Mouse (Mus musculus) layer of hippocampus, postnatal 36 days (tissue): ENCODE measurements around the gene Procr. TPM values are rescaled to one million over a fixed set of nuclear protein-coding genes. Genes with fewer than 3 reads are reported as not detected.

Experiments
- total RNA-seq, 2 experiments: library from RNA; stranded (reverse); gene quantifications; 2 replicates each; pipeline ENCODE4 v1.2.3; 2021

Procr gene
- total RNA-seq, 2 experiments from 2014 or later: 0.63 to 1.3 TPM

Other genes with a start within 250 kb of the Procr start
- gene Acss2, start 233.2 kb upstream of the Procr start, total RNA-seq: 10 to 100 TPM; 64.8 to 67.6 TPM
- 100 to 1,000 TPM; 108 to 111 TPM for gene Ggt7, start 232.9 kb upstream of the Procr start, total RNA-seq
- 10 to 100 TPM; 24.7 to 26.9 TPM for gene Gss, start 158.3 kb upstream of the Procr start, total RNA-seq
- 1 to 10 TPM; 3.3 to 5.3 TPM for gene Myh7b, start 139.9 kb upstream of the Procr start, total RNA-seq
- gene Trpc4ap, start 58.7 kb upstream of the Procr start, total RNA-seq: 100 to 1,000 TPM; 154 to 160 TPM
- gene Edem2, start 21.6 kb upstream of the Procr start, total RNA-seq: 10 to 100 TPM; 21.7 to 25.0 TPM
- not detected for gene Gm17581, start 15.3 kb upstream of the Procr start, total RNA-seq
- 10 to 100 TPM; 42.0 to 46.5 TPM for gene Mmp24, start 24.2 kb downstream of the Procr start, total RNA-seq
- gene BC029722, start 68.3 kb downstream of the Procr start, total RNA-seq: 10 to 100 TPM; 51.4 to 57.4 TPM
- gene Eif6, start 75.8 kb downstream of the Procr start, total RNA-seq: 10 to 100 TPM; 65.8 to 74.3 TPM
- not detected for gene Fam83c, start 83.7 kb downstream of the Procr start, total RNA-seq
- gene Uqcc1, start 179.2 kb downstream of the Procr start, total RNA-seq: 10 to 100 TPM; 76.9 to 81.8 TPM
- gene Gm15557, start 189.6 kb downstream of the Procr start, total RNA-seq: not detected
- gene Gdf5, start 194.2 kb downstream of the Procr start, total RNA-seq: not detected
- gene Cep250, start 205.3 kb downstream of the Procr start, total RNA-seq: 10 to 100 TPM; 20.1 to 21.5 TPM